Mouse (Mus musculus) ES-Bruce4 (cell line): ENCODE measurements around the gene Fam20c. TPM values are rescaled to one million over a fixed set of nuclear protein-coding genes. Genes with fewer than 3 reads are reported as not detected.

Source experiments
- H3K27ac ChIP-seq: 2 replicates; pipeline ENCODE4 v1.5.1; 2012; ENCODE audit warnings: low read length, inconsistent platforms; ENCODE audit not compliant: insufficient read depth
- H3K27me3 ChIP-seq: 2 replicates; pipeline ENCODE4 v1.6.1; 2012; ENCODE audit warnings: mild to moderate bottlenecking, low read length, inconsistent platforms; ENCODE audit not compliant: control insufficient read depth, poor library complexity, insufficient read depth, severe bottlenecking
- H3K36me3 ChIP-seq: 2 replicates; pipeline ENCODE4 v1.6.1; 2012; ENCODE audit warnings: inconsistent platforms, mild to moderate bottlenecking, low read length, moderate library complexity; ENCODE audit not compliant: control insufficient read depth, poor library complexity, insufficient read depth, severe bottlenecking
- H3K4me1 ChIP-seq: one replicate; pipeline ENCODE4 v1.8.1; 2011; ENCODE audit warnings: low read length; ENCODE audit not compliant: control insufficient read depth, insufficient read depth
- H3K4me3 ChIP-seq: 2 replicates; pipeline ENCODE4 v1.5.1; 2011; ENCODE audit warnings: low read depth, mild to moderate bottlenecking, low read length
- H3K9ac ChIP-seq: 2 replicates; pipeline ENCODE4 v1.6.1; 2012; ENCODE audit warnings: low read depth, mild to moderate bottlenecking, inconsistent platforms; ENCODE audit not compliant: poor library complexity, severe bottlenecking
- H3K9me3 ChIP-seq: replicated peaks from 2 replicates; pipeline ENCODE4 v1.6.1; 2012; ENCODE audit warnings: mild to moderate bottlenecking, low read length, inconsistent platforms; ENCODE audit not compliant: control insufficient read depth, poor library complexity, insufficient read depth, severe bottlenecking
- CTCF ChIP-seq: IDR thresholded peaks from one replicate; pipeline ENCODE4 v1.8.1; 2011; ENCODE audit warnings: low read depth, low read length
- EP300 ChIP-seq: IDR thresholded peaks from 2 replicates; pipeline ENCODE4 v1.6.1; 2011; ENCODE audit warnings: low read depth, low read length; ENCODE audit not compliant: insufficient read depth
- POLR2A ChIP-seq: IDR thresholded peaks from one replicate; pipeline ENCODE4 v1.8.1; 2011; ENCODE audit warnings: low read length; ENCODE audit not compliant: insufficient read depth
- polyA plus RNA-seq: library from polyadenylated mRNA; stranded (reverse); fragments of >200 nt; gene quantifications from 2 replicates; pipeline ENCODE4 v1.2.4, GENCODE M21; 2011; ENCODE audit warnings: low read depth; ENCODE audit not compliant: missing spikeins, insufficient read depth, insufficient read length

The Fam20c gene
- 0.88 and 1.1 TPM in 2 replicates for polyA plus RNA-seq

GRCm38 (mm10) chr5:138754303-138755120 lies at the start of gene Fam20c:
Gene Fam20c, plus strand, starts transcription at chr5:138754514.
- Histone ChIP-seq H3K27me3 (no peaks in the 10 kb centered on the region), H3K27ac (no peak within 1 kb of the TSS), H3K4me1 (no peaks in the 10 kb centered on the region), H3K36me3 (no peaks in the 10 kb centered on the region), H3K9me3 (no peaks in the 10 kb centered on the region), H3K4me3 (peak within 1 kb of the TSS; percentile 61), H3K9ac (peak within 1 kb of the TSS; percentile 78)
- no peak for TF ChIP-seq CTCF
- no peak for TF ChIP-seq POLR2A
- no peak for TF ChIP-seq EP300

- Histone ChIP-seq H3K27ac (no peak overlapping the region), H3K9ac (no peak overlapping the region), H3K9me3 (no peaks in the 10 kb centered on the region; the same call in 1 of the 2 replicates), H3K27me3 (no peaks in the 10 kb centered on the region; the same call in 1 of the 2 replicates), H3K4me3 (no peak overlapping the region), H3K36me3 (no peaks in the 10 kb centered on the region), H3K4me1 (no peaks in the 10 kb centered on the region)
- TF ChIP-seq CTCF = no peak
These were observed 46.9 kb upstream of the Fam20c start for GRCm38 (mm10) chr5:138707367-138707766.

GRCm38 (mm10) chr5:138708591-138708990 lies 45.7 kb upstream of the Fam20c start:
- Histone ChIP-seq H3K27me3 (no peaks in the 10 kb centered on the region; the same call in 1 of the 2 replicates), H3K9me3 (no peaks in the 10 kb centered on the region; the same call in 1 of the 2 replicates), H3K27ac (no peak overlapping the region), H3K9ac (no peak overlapping the region), H3K4me3 (no peak overlapping the region), H3K4me1 (no peaks in the 10 kb centered on the region), H3K36me3 (no peaks in the 10 kb centered on the region)
- TF ChIP-seq POLR2A (no peak), EP300 (no peak), CTCF (no peak)

GRCm38 (mm10) chr5:138715561-138716095 lies 38.7 kb upstream of the Fam20c start:
- H3K36me3 ChIP-seq = no peaks in the 10 kb centered on the region
- no peak overlapping the region for H3K27ac ChIP-seq
- no peak overlapping the region for H3K9ac ChIP-seq
- no peaks in the 10 kb centered on the region for H3K4me1 ChIP-seq
- peaks cover 6% of the 10 kb centered on the region for H3K9me3 ChIP-seq
- H3K27me3 ChIP-seq = no peaks in the 10 kb centered on the region
- no peak overlapping the region for H3K4me3 ChIP-seq
- TF ChIP-seq EP300 = no peak

- Histone ChIP-seq H3K4me3 (no peak overlapping the region), H3K27me3 (no peaks in the 10 kb centered on the region), H3K9ac (no peak overlapping the region), H3K9me3 (peaks cover 6% of the 10 kb centered on the region), H3K4me1 (no peaks in the 10 kb centered on the region), H3K36me3 (no peaks in the 10 kb centered on the region), H3K27ac (no peak overlapping the region)
- TF ChIP-seq POLR2A (no peak), CTCF (no peak), EP300 (no peak)
These were observed 33.8 kb upstream of the Fam20c start for GRCm38 (mm10) chr5:138720329-138721190.

GRCm38 (mm10) chr5:138724417-138724816 lies 29.9 kb upstream of the Fam20c start:
- no peaks in the 10 kb centered on the region for H3K4me1 ChIP-seq
- H3K9ac ChIP-seq = no peak overlapping the region
- H3K27me3 ChIP-seq = no peaks in the 10 kb centered on the region
- H3K36me3 ChIP-seq = no peaks in the 10 kb centered on the region
- H3K9me3 ChIP-seq = no peaks in the 10 kb centered on the region
- no peak overlapping the region for H3K27ac ChIP-seq
- TF ChIP-seq POLR2A = no peak
- no peak overlapping the region for H3K4me3 ChIP-seq
